Mouse (Mus musculus) myocyte (in vitro differentiated cells): Measurements from ENCODE around the gene Lpp.

Experiments used
- E2F4 ChIP-seq: IDR thresholded peaks from one replicate; pipeline ENCODE4 v1.6.1; 2011; ENCODE audit warnings: mild to moderate bottlenecking, control low read depth, moderate library complexity; ENCODE audit not compliant: insufficient read depth
- MAX ChIP-seq: IDR thresholded peaks from one replicate; pipeline ENCODE4 v1.6.1; 2011; ENCODE audit warnings: low read depth, mild to moderate bottlenecking, control low read depth
- MYOD1 ChIP-seq, 3 experiments: IDR thresholded peaks; one replicate each; pipeline ENCODE4 v1.6.1; 2011; ENCODE audit warnings: control low read depth in 2 of 3, low read depth in 2 of 3, mild to moderate bottlenecking in 2 of 3, moderate library complexity in 1 of 3; ENCODE audit not compliant: insufficient read length in 2 of 3, control insufficient read depth in 1 of 3
- MYOG ChIP-seq, 3 experiments: IDR thresholded peaks; one replicate each; pipeline ENCODE4 v1.6.1; 2011; ENCODE audit warnings: control low read depth in 2 of 3, low read depth in 2 of 3, mild to moderate bottlenecking in 2 of 3; ENCODE audit not compliant: insufficient read length in 2 of 3, control insufficient read depth in 1 of 3, insufficient read depth in 1 of 3
- POLR2A ChIP-seq: IDR thresholded peaks from one replicate; pipeline ENCODE4 v1.6.1; 2011; ENCODE audit warnings: low read depth, mild to moderate bottlenecking, control low read depth, moderate library complexity; ENCODE audit not compliant: insufficient read length
- POLR2AphosphoS2 ChIP-seq: IDR thresholded peaks from one replicate; pipeline ENCODE4 v1.6.1; 2011; ENCODE audit warnings: low read depth, control low read depth; ENCODE audit not compliant: insufficient read length
- SRF ChIP-seq: IDR thresholded peaks from one replicate; pipeline ENCODE4 v1.6.1; 2011; ENCODE audit warnings: low read depth; ENCODE audit not compliant: control insufficient read depth, insufficient read length
- TCF12 ChIP-seq: IDR thresholded peaks from one replicate; pipeline ENCODE4 v1.6.1; 2011; ENCODE audit warnings: mild to moderate bottlenecking, control low read depth; ENCODE audit not compliant: poor library complexity, insufficient read depth, severe bottlenecking
- TCF3 ChIP-seq: IDR thresholded peaks from one replicate; pipeline ENCODE4 v1.6.1; 2011; ENCODE audit warnings: low read depth, control low read depth; ENCODE audit not compliant: insufficient read length
- USF1 ChIP-seq: IDR thresholded peaks from one replicate; pipeline ENCODE4 v1.6.1; 2011; ENCODE audit warnings: low read depth, mild to moderate bottlenecking, control low read depth, moderate library complexity

GRCm38 (mm10) chr16:24501628-24502294 is 108.5 kb downstream of the Lpp start:
- no peak for TF ChIP-seq POLR2A
- TF ChIP-seq USF1: no peak
- no peak for TF ChIP-seq TCF12
- no peak for TF ChIP-seq MYOG (IDR thresholded peaks at IDR 0.05; ENCODE audit: control insufficient read depth in 1 of 3, insufficient read depth in 1 of 3, insufficient read length in 2 of 3, low read depth in 2 of 3)
- no peak for TF ChIP-seq SRF
- no peak for TF ChIP-seq TCF3
- TF ChIP-seq MYOD1 (IDR thresholded peaks at IDR 0.05; ENCODE audit: control insufficient read depth in 1 of 3, insufficient read length in 2 of 3, low read depth in 2 of 3): no peak
- no peak for TF ChIP-seq E2F4
- TF ChIP-seq POLR2AphosphoS2: no peak
- no peak for TF ChIP-seq MAX
